Mouse (Mus musculus) intestine, postnatal 0 days (tissue): ENCODE measurements around the gene Rrp1. TPM values are rescaled to one million over a fixed set of nuclear protein-coding genes. Genes with fewer than 3 reads are reported as not detected.
"Not testable (repeated sequence)": the region's sequence is repeated elsewhere in the genome, so short reads cannot be mapped to it uniquely, and the experiment has no call there.

Experiments
- ATAC-seq: fragments of 200-750 bp; cut with Nextera tagmentation; 2 replicates; pipeline ENCODE4 v1.8.0; 2017; ENCODE audit warnings: mild to moderate bottlenecking, moderate TSS enrichment, moderate library complexity
- H3K27ac ChIP-seq: fragments of 300-500 bp; sonication (generic); 2 replicates; pipeline ENCODE4 v1.5.1; 2014; ENCODE audit warnings: mild to moderate bottlenecking, low read depth, low read length, moderate library complexity
- H3K27me3 ChIP-seq: fragments of 300-500 bp; sonication (generic); replicated peaks from 2 replicates; pipeline ENCODE4 v1.6.1; 2014; ENCODE audit warnings: low read length, mixed read lengths; ENCODE audit not compliant: control insufficient read depth, insufficient read depth
- H3K36me3 ChIP-seq: fragments of 300-500 bp; sonication (generic); 2 replicates; pipeline ENCODE4 v1.6.1; 2014; ENCODE audit warnings: mild to moderate bottlenecking, moderate library complexity; ENCODE audit not compliant: control insufficient read depth, insufficient read depth
- H3K4me1 ChIP-seq: fragments of 300-500 bp; sonication (generic); replicated peaks from 2 replicates; pipeline ENCODE4 v1.6.1; 2014; ENCODE audit warnings: antibody characterized with exemption, low read length, mixed read lengths; ENCODE audit not compliant: control insufficient read depth, insufficient read depth
- H3K4me2 ChIP-seq: fragments of 300-500 bp; sonication (generic); replicated peaks from 2 replicates; pipeline ENCODE4 v1.6.1; 2014; ENCODE audit warnings: low read depth, mild to moderate bottlenecking, moderate library complexity
- H3K4me3 ChIP-seq: fragments of 300-500 bp; sonication (generic); 2 replicates; pipeline ENCODE4 v1.5.1; 2014; ENCODE audit warnings: low read depth, low read length
- H3K9ac ChIP-seq: fragments of 300-500 bp; sonication (generic); 2 replicates; pipeline ENCODE4 v1.6.1; 2014; ENCODE audit warnings: mild to moderate bottlenecking, low read depth, low read length
- H3K9me3 ChIP-seq: fragments of 300-500 bp; sonication (generic); 2 replicates; pipeline ENCODE4 v1.6.1; 2016; ENCODE audit warnings: mixed run types; ENCODE audit not compliant: control insufficient read depth
- CTCF ChIP-seq: sonication (generic); IDR thresholded peaks from 2 replicates; pipeline ENCODE4 v1.5.1; 2016; ENCODE audit warnings: low read depth, mild to moderate bottlenecking, control low read depth, antibody characterized with exemption, moderate library complexity
- WGBS: fragments of 180-500 bp; shearing (Covaris S2); extraction: QIAGEN DNeasy Blood & Tissue Kit; methylation state at CpG from one replicate; pipeline ENCODE4 v1.1.7; 2014; 5-methylcytosine and 5-hydroxymethylcytosine counted together
- polyA plus RNA-seq: library from polyadenylated mRNA; unstranded; fragments of >200 nt; fragmentation: Nextera tagmentation; extraction: Ambion mirVana; gene quantifications from 2 replicates; pipeline ENCODE4 v1.2.1, GENCODE M21; 2015

Gene Rrp1
- polyA plus RNA-seq, 1 experiment from 2014 or later = 141 TPM

GRCm38 (mm10) chr10:78364106-78364505 is 48.7 kb downstream of the Rrp1 start:
- H3K9ac ChIP-seq = no peak overlapping the region
- H3K4me3 ChIP-seq = no peak overlapping the region
- no peak for ATAC-seq
- H3K27ac ChIP-seq = no peak overlapping the region
- H3K9me3 ChIP-seq = no peaks in the 10 kb centered on the region
- H3K4me2 ChIP-seq = no peak overlapping the region
- 54% methylated on average over 2 of the region's 2 CpGs for WGBS
- peaks cover 6% of the 10 kb centered on the region; the same call in 1 of the 2 replicates for H3K4me1 ChIP-seq
- H3K36me3 ChIP-seq = no peaks in the 10 kb centered on the region; the same call in 1 of the 2 replicates
- TF ChIP-seq CTCF = no peak
- H3K27me3 ChIP-seq = peaks cover 19% of the 10 kb centered on the region

GRCm38 (mm10) chr10:78363366-78363765 is 49.5 kb downstream of the Rrp1 start:
- H3K9me3 ChIP-seq = no peaks in the 10 kb centered on the region
- TF ChIP-seq CTCF = no peak
- H3K36me3 ChIP-seq = no peaks in the 10 kb centered on the region; the same call in 1 of the 2 replicates
- peaks cover 19% of the 10 kb centered on the region for H3K27me3 ChIP-seq
- 80% methylated on average over 6 of the region's 6 CpGs for WGBS
- no peak overlapping the region for H3K4me2 ChIP-seq
- H3K27ac ChIP-seq = no peak overlapping the region
- no peak for ATAC-seq
- peaks cover 6% of the 10 kb centered on the region; the same call in 1 of the 2 replicates for H3K4me1 ChIP-seq
- no peak overlapping the region for H3K9ac ChIP-seq
- no peak overlapping the region for H3K4me3 ChIP-seq

- TF ChIP-seq CTCF = no peak
- Histone ChIP-seq H3K36me3 (no peaks in the 10 kb centered on the region; the same call in 1 of the 2 replicates), H3K4me2 (no peak overlapping the region), H3K27ac (no peak overlapping the region), H3K4me1 (no peaks in the 10 kb centered on the region), H3K9ac (no peak overlapping the region), H3K4me3 (no peak overlapping the region), H3K27me3 (peaks cover 19% of the 10 kb centered on the region), H3K9me3 (no peaks in the 10 kb centered on the region)
- 80% methylated on average over 2 of the region's 2 CpGs for WGBS
- no peak for ATAC-seq
Measured at GRCm38 (mm10) chr10:78361951-78362350, 50.9 kb downstream of the Rrp1 start.

GRCm38 (mm10) chr10:78360290-78360711 is 52.5 kb downstream of the Rrp1 start:
- no peak for ATAC-seq
- no peak for TF ChIP-seq CTCF
- 65% methylated on average over 3 of the region's 3 CpGs for WGBS
- Histone ChIP-seq H3K4me2 (no peak overlapping the region), H3K27ac (no peak overlapping the region), H3K27me3 (peaks cover 14% of the 10 kb centered on the region), H3K9ac (no peak overlapping the region), H3K4me3 (no peak overlapping the region), H3K36me3 (no peaks in the 10 kb centered on the region; the same call in 1 of the 2 replicates), H3K9me3 (no peaks in the 10 kb centered on the region), H3K4me1 (no peaks in the 10 kb centered on the region)

- H3K36me3 ChIP-seq, H3K9ac ChIP-seq, H3K27ac ChIP-seq, H3K9me3 ChIP-seq, ATAC-seq, H3K27me3 ChIP-seq, H3K4me3 ChIP-seq, H3K4me1 ChIP-seq, H3K4me2 ChIP-seq: not testable (repeated sequence)
- 89% methylated on average over 3 of the region's 3 CpGs for WGBS
- TF ChIP-seq CTCF = peak; percentile 47
Measured at GRCm38 (mm10) chr10:78358999-78359398, 53.8 kb downstream of the Rrp1 start.

GRCm38 (mm10) chr10:78358266-78358665 is 54.6 kb downstream of the Rrp1 start:
- H3K9ac ChIP-seq = no peak overlapping the region
- 84% methylated on average over 4 of the region's 4 CpGs for WGBS
- H3K9me3 ChIP-seq = no peaks in the 10 kb centered on the region
- H3K4me3 ChIP-seq = no peak overlapping the region
- H3K27ac ChIP-seq = no peak overlapping the region
- H3K4me1 ChIP-seq = no peaks in the 10 kb centered on the region
- no peak for TF ChIP-seq CTCF
- no peaks in the 10 kb centered on the region; the same call in 1 of the 2 replicates for H3K36me3 ChIP-seq
- peaks cover 3% of the 10 kb centered on the region for H3K27me3 ChIP-seq
- H3K4me2 ChIP-seq = no peak overlapping the region
- ATAC-seq = no peak

GRCm38 (mm10) chr10:78357742-78358141 is 55.1 kb downstream of the Rrp1 start:
- ATAC-seq = no peak
- Histone ChIP-seq H3K4me3 (no peak overlapping the region), H3K9me3 (no peaks in the 10 kb centered on the region), H3K27ac (no peak overlapping the region), H3K9ac (no peak overlapping the region), H3K36me3 (no peaks in the 10 kb centered on the region; the same call in 1 of the 2 replicates), H3K4me2 (no peak overlapping the region), H3K27me3 (peaks cover 3% of the 10 kb centered on the region), H3K4me1 (no peaks in the 10 kb centered on the region)
- TF ChIP-seq CTCF = no peak
- 91% methylated on average over 5 of the region's 5 CpGs for WGBS
